In the genomic region with DNA sequence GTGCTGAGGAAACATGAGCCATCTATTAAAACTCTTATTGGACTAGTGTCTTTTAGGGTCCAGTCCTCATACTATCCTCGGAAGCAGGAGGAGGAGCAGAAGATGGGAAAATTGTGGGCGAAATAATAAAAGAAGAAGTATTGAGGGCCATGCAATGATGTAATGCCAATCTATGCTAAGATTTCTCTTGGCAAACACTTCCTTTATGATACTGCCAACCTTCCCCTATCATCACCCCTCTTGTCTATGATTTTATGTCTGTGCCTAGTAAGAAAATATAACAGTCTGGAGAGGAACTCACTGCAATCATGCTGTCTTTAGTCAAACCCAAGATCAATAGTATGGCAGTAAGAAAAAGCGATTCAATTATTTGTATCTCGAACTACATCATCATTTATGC, we compare ENCODE assay signal across 20 mouse cellular contexts. TPM values are rescaled to one million over a fixed set of nuclear protein-coding genes. Genes with fewer than 3 reads are reported as not detected.
"Had no signal": no experiment of that assay in that cellular context is flagged by ENCODE, and none has a peak within 500 bp of the region (broad histone marks: within the 10 kb centered on the region; RNA-seq: fewer than 3 reads in every experiment).

No protein-coding gene starts in this region.

- ATAC-seq: hindbrain, embryonic 16.5 days; hindbrain, postnatal 0 days; inflammation-experienced regulatory T-cells, adult 6 months; intestine, embryonic 15.5 days; intestine, embryonic 16.5 days; intestine, postnatal 0 days had no signal

- DNase-seq: heart, postnatal 10 days; heart, postnatal 14 days; heart, postnatal 36 days; heart, postnatal 4 days; kidney, adult 11 months; kidney, adult 18-20 months; kidney, postnatal 10 days; kidney, postnatal 14 days; kidney, postnatal 25 days; kidney, postnatal 36 days; kidney, postnatal 4 days; layer of hippocampus, adult 9-11 months; layer of hippocampus, postnatal 36 days had no signal

RNA-seq across cellular contexts. Expression of gene Galnt3, which starts 18.5 kb away (rescaled TPM):
- total RNA-seq: heart, postnatal 10 days; heart, postnatal 25 days; heart, postnatal 36 days; heart, postnatal 4 days had no signal
